Mouse (Mus musculus) embryo, embryonic 10.5 days (tissue): Measurements from ENCODE around the gene Olfr110.
"Not testable (repeated sequence)": the region's sequence is repeated elsewhere in the genome, so short reads cannot be mapped to it uniquely, and the experiment has no call there.

Experiments
- DNase-seq: peaks from one replicate; pipeline ENCODE4 v3.0.0-alpha.2; 2015; ENCODE audit warnings: low spot score

Olfr110 gene

DNA sequence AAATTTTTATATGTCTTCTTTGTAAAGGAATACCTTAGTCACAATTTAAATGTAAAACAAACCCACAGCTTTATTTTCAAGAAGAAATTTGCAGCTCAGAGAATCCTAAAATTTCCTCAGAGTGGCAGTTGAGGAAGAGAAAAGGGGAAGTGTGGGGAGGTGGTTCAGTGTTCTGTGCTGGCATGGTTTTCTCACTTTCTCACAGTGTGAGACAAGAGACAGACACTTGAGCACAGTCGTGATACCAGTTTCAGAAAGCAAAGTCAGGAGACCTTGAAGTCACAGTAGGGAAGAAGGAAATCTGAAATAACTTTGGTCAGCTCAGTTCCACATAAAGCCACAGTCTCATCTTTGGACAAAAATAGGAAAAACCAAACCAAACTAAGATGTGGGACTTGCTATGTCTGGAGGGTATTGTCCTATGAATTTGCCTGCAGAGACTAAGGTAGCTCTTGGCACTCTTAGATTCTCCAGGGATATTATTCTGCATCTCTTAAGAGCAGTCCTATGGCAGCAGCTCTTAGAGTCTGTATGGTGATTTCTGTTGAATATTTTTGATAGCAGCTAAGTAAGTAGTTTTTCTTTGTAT lies at the start of gene Olfr110:
Gene Olfr110 (plus strand): TSS at position 539 of the 589 bp plus-strand sequence.
- DNase-seq: no peak

DNA sequence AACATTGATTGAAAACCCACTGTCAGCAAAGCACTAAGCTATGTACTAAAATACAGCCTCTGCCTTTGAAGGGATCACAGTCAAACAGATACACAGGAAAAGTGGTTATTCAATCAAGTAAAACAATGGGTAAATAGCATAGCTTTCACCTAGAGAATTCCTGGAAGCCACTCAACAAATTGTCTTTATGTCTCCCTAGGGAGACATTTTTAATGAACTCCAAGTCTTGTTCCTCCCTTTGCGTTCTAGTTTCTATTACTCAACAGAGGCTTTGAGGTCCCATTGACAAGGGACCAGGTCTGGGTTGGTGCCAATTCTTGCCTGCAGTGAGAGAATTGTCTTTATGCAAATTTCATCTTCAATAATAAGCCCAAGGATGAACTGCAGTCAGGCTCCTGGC lies 47.1 kb upstream of the Olfr110 start, which contains the start of gene Olfr108:
Gene Olfr108 (plus strand): TSS at position 301 of the 400 bp plus-strand sequence.
- no peak for DNase-seq

DNA sequence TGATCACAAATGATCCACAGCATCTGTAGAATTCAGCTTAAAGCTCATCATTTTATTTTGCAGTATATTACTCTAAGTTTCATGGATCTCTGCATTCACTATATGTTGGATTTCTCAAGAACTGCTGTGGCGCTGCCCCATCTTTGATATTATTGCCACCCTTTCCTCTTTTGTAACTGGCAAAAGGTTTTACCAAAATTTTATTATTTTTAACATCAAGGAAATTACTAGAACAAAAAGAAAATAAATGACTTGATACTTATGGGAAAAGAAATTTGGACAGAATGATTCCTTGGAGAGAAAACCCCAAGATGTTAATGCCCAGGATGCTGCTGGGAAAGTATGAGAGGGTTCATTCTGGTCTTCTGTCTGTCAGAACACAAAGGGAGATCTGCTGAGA lies 33.7 kb upstream of the Olfr110 start, which contains the start of gene Olfr109:
Gene Olfr109 (plus strand): TSS at position 301 of the 400 bp plus-strand sequence.
- no peak for DNase-seq

DNA sequence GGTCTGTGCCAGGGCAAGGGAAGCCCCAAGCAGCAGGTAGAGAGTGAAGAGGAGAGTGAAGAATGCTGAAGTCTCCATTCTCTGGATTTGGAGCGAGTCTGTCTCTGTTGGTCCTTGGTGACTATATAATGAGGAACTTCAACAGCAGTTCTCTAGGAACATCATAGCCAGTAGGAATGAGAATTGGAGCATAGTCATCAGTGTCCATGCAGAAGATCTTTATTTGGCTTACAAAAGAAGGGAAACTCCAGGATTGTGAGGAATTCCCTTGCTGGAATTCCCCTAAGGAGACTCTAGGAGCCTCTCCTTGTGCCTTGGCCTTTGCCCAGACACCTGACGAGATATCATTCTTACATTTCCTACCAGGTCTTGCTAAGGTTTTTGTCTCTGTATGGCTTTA lies 8.8 kb upstream of the Olfr110 start, which contains the start of gene H2-M2:
Gene H2-M2 (minus strand): TSS at position 101 of the 400 bp plus-strand sequence.
- no peak for DNase-seq

DNA sequence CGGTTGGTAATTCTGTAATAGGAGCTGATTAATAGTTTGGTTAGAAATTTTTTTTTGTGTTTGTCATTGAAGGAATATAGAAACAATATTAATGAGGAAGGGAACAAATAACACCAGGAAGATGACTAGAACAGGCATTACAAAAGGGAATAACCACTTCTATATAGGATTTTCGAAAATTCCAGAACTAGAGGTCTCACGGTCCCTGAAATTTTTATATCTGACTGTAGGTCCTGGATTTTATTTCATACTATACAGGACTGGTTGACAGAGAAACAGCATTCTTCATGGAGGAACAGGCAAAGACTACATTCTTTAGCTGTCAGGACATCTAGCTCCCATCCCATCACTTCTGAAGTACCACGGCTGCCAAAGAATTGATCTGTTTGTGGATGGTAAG lies 15.5 kb downstream of the Olfr110 start, which contains the start of gene Olfr111:
Gene Olfr111 (plus strand): TSS at position 301 of the 400 bp plus-strand sequence.
- no peak for DNase-seq

DNA sequence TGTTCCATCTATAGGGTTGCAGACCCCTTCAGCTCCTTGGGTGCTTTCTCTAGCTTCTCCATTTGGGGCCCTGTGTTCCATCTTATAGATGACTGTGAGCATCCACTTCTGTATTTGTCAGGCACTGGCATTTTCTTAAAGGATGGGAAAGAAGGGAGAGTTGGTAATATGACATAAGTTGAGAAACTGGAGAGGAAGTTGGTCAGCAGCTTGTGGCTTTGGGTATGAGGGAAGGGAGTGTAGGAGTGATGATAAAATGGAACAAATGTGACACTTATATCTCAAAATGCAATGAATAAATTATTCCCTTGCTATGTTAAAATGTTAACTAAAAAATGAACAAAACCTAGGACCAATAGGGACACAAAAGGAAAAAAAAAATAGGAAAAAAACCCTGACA lies 32.3 kb downstream of the Olfr110 start:
- not testable (repeated sequence) for DNase-seq

DNA sequence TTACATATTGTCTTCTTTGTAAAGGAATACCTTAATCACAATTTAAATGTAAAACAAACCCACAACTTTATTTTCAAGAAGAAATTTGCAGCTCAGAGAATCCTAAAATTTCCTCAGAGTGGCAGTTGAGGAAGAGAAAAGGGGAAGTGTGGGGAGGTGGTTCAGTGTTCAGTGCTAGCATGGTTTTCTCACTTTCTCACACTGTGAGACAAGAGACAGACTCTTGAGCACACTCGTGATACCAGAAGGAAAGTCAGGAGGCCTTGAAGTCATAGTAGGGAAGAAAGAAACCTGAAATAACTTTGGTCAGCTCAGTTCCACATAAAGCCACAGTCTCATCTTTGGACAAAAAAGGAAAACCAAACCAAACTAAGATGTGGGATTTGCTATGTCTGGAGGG lies 33.2 kb downstream of the Olfr110 start:
- DNase-seq: not testable (repeated sequence)

DNA sequence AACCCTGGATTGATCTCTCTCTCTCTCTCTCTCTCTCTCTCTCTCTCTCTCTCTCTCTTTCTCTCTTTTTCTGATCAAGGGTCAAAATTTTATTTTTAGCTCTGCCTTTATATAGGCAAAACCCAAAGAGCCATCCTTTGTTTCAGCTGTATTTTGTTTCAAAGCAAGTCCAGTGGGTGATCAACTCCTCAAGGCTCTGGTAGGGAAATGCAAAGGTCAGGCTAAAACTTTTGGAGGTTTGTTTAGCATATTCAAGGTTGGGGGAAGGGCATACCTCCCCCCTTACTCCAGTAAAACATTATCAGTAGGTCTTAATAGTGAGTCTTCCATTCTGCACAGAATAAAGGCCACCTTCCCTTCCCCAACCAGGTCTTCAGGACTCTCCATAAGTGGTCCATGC lies 42.9 kb downstream of the Olfr110 start:
- DNase-seq: no peak

DNA sequence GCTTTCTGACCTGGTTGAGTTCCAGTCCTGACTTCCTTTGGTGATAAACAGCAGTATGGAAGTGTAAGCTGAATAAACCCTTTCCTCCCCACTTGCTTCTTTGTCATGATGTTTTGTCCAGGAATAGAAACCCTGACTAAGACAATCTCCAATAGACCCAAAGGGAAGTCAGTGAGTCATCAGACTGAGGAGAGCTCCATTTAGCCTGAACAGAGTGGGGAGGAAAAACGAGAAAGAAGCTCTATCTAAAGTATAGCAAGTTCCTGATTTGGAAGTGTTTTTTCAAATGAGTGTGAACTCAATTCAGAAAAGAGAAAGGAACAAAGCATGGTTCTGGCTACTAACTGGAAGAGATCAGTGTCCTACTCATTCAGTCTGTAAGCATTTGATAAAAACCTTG lies 46.1 kb downstream of the Olfr110 start:
- DNase-seq: not testable (repeated sequence)

DNA sequence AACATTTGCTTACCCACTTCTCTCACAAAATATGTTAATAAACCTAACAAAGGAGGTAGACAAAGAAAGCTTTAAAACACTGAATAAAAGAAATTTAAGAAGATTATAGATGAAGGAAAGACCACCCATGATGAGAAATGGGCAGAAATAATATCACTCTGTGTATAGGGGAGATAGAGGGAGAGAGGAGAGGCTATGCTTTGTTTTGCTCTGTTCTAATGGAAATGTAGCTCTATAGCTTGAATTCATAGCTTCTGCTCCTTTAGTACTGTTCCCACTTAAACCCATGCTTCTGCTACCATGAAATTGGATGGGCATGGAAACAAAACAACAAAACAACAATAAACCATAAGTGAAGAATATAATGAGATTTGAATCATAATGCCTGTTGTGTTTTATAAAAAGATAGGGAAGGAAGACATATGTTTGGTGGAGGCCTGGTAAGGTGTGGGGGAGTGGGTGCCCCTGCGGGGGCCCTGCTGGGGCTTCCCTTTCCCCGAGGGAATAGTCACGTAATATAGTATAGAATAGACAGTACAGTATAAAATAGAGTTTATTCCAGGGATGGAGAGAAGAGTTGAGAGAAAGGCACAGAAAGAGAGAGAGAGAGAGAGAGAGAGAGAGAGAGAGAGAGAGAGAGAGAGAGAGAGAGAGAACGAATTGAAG lies 49.3 kb downstream of the Olfr110 start:
- no peak for DNase-seq

DNA sequence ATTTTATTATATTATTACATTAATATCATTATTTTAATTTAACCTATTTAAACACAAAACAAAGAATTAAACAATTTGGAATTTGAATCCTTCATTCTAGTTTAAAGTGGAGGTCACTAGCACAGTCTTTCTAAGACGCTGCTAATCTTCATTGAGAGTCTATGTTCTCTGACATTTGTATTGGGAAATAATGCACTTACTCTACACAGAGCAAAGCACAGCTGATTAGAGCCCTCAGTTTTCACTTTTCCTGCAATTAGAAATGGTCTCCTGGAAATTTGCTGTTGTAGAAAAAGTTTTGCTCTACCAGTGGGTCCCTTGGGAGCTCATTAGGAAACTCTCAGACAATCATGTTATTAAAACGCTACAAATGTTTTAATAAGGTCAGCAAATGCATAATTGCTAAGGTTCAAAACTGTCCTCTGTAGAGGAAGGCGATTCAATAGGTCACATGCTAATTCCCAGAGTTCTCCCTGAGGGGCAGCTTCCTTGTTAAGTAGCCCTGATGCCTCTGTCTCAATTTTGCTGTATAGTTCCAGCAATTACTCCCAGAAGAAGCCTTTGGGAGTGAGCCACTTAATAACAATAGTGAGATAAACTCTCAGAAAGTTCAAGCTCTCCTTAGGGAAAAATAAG lies 51.6 kb downstream of the Olfr110 start:
- DNase-seq: no peak
